Mouse (Mus musculus): ENCODE measurements around the gene Sbsn.

Gene Sbsn

DNA sequence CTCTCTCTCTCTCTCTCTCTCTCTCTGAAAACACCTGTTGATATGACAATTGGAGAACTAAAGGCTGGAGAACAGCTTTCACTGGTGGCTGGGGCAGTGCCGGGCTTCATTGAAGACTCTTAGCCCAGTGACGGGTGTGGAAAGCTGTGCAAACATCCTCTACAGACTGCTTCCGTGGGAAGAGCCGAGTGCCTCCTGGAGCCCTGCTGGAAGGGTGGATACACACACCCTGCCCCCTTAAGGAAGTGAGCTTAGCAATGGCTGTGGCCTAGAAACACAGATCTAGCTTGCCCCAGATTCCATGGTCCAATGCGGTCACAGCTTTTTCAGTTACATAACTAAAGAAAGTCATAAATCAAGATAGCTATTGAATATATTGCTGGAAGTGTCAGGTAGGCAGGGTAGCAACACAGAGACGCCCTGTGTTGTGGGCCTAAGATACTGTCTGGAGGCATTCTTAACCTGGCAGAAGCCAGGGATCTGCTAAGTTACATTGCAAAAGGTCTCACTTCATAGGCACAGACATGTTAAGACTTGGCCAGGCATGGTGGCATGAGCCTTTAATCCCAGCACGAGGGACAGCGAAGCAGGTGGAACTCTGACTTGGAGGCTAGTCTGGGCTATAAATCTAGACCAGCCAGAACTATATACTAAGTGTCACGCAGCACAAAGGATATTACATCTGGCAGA is 52.9 kb downstream of the Sbsn start:
- no peak overlapping the region for H3K4me3 ChIP-seq (replicated peaks; ENCODE audit: low read length)
- H3K9me3 ChIP-seq (ENCODE audit: low read length), result peaks cover 19% of the 10 kb centered on the region
- no peaks in the 10 kb centered on the region for H3K36me3 ChIP-seq (ENCODE audit: insufficient read depth, low read length)
- H3K4me1 ChIP-seq (replicated peaks; ENCODE audit: low read depth, low read length), result peaks cover 13% of the 10 kb centered on the region
- TF ChIP-seq POU5F1 (IDR thresholded peaks at IDR 0.05; ENCODE audit: borderline replicate concordance, low read length), result no peak
- TF ChIP-seq NANOG (IDR thresholded peaks at IDR 0.05; ENCODE audit: borderline replicate concordance, low read length), result no peak
- no peak for TF ChIP-seq CTCF (conservative IDR thresholded peaks at IDR 0.05; ENCODE audit: low read length)
- peaks cover 5% of the 10 kb centered on the region for H3K27me3 ChIP-seq (ENCODE audit: insufficient read depth, low read length)

All from E14TG2a.4 (cell line).